Mouse (Mus musculus) midbrain, embryonic 13.5 days (tissue): ENCODE data around the gene C7. TPM values are rescaled to one million over a fixed set of nuclear protein-coding genes. Genes with fewer than 3 reads are reported as not detected.
"Not testable (repeated sequence)": the region's sequence is repeated elsewhere in the genome, so short reads cannot be mapped to it uniquely, and the experiment has no call there.

ENCODE experiments used
- ATAC-seq: fragments of 200-750 bp; cut with Nextera tagmentation; 2 replicates; pipeline ENCODE4 v1.8.0; 2017; ENCODE audit warnings: mild to moderate bottlenecking, moderate TSS enrichment, moderate library complexity
- H3K27ac ChIP-seq: fragments of 300-500 bp; sonication (generic); 2 replicates; pipeline ENCODE4 v1.5.1; 2015; ENCODE audit warnings: inconsistent platforms, mild to moderate bottlenecking, moderate library complexity
- H3K27me3 ChIP-seq: fragments of 300-500 bp; sonication (generic); 2 replicates; pipeline ENCODE4 v1.6.1; 2015; ENCODE audit warnings: mild to moderate bottlenecking, inconsistent platforms
- H3K36me3 ChIP-seq: fragments of 300-500 bp; sonication (generic); 2 replicates; pipeline ENCODE4 v1.6.1; 2015; ENCODE audit warnings: mild to moderate bottlenecking, inconsistent platforms
- H3K4me1 ChIP-seq: fragments of 300-500 bp; sonication (generic); replicated peaks from 2 replicates; pipeline ENCODE4 v1.6.1; 2015; ENCODE audit warnings: inconsistent platforms
- H3K4me2 ChIP-seq: fragments of 300-500 bp; sonication (generic); replicated peaks from 2 replicates; pipeline ENCODE4 v1.6.1; 2015; ENCODE audit warnings: moderate library complexity, mild to moderate bottlenecking, inconsistent platforms
- H3K4me3 ChIP-seq: fragments of 300-500 bp; sonication (generic); replicated peaks from 2 replicates; pipeline ENCODE4 v1.5.1; 2015; ENCODE audit warnings: mild to moderate bottlenecking, inconsistent platforms
- H3K9ac ChIP-seq: fragments of 300-500 bp; sonication (generic); replicated peaks from 2 replicates; pipeline ENCODE4 v1.6.1; 2015; ENCODE audit warnings: mild to moderate bottlenecking, inconsistent platforms
- H3K9me3 ChIP-seq: fragments of 300-500 bp; sonication (generic); 2 replicates; pipeline ENCODE4 v1.6.1; 2016; ENCODE audit warnings: mild to moderate bottlenecking, inconsistent platforms
- WGBS: fragments of 180-500 bp; shearing (Covaris S2); methylation state at CpG from one replicate; pipeline ENCODE4 v1.1.7; 2015; 5-methylcytosine and 5-hydroxymethylcytosine counted together
- polyA plus RNA-seq: library from polyadenylated mRNA; unstranded; fragments of >200 nt; fragmentation: Nextera tagmentation; extraction: Ambion mirVana; gene quantifications from 2 replicates; pipeline ENCODE4 v1.2.1, GENCODE M21; 2015

The C7 gene
- polyA plus RNA-seq, 1 experiment from 2014 or later = not detected

- Histone ChIP-seq H3K4me2 (no peak overlapping the region), H3K27ac (no peak overlapping the region), H3K9me3 (no peaks in the 10 kb centered on the region), H3K36me3 (no peaks in the 10 kb centered on the region), H3K27me3 (no peaks in the 10 kb centered on the region), H3K9ac (no peak overlapping the region), H3K4me3 (no peak overlapping the region), H3K4me1 (no peaks in the 10 kb centered on the region)
- WGBS = 19% methylated on average over 2 of the region's 2 CpGs
- no peak for ATAC-seq
Observed at GRCm38 (mm10) chr15:5086162-5086561, 22.6 kb upstream of the C7 start.

- no peak for ATAC-seq
- H3K4me2 ChIP-seq = no peak overlapping the region
- no peak overlapping the region for H3K4me3 ChIP-seq
- no peak overlapping the region for H3K27ac ChIP-seq
- 80% methylated on average over 1 of the region's 1 CpGs for WGBS
- no peaks in the 10 kb centered on the region for H3K36me3 ChIP-seq
- H3K4me1 ChIP-seq = no peaks in the 10 kb centered on the region
- no peaks in the 10 kb centered on the region for H3K27me3 ChIP-seq
- H3K9me3 ChIP-seq = no peaks in the 10 kb centered on the region
- H3K9ac ChIP-seq = no peak overlapping the region
Observed at GRCm38 (mm10) chr15:5081235-5081634, 17.7 kb upstream of the C7 start.

- peak; percentile 73; the same call in 1 of the 2 replicates for ATAC-seq
- Histone ChIP-seq H3K9me3 (no peaks in the 10 kb centered on the region), H3K4me1 (no peaks in the 10 kb centered on the region), H3K9ac (no peak overlapping the region), H3K36me3 (no peaks in the 10 kb centered on the region), H3K27ac (no peak overlapping the region), H3K27me3 (no peaks in the 10 kb centered on the region), H3K4me3 (no peak overlapping the region), H3K4me2 (no peak overlapping the region)
- 62% methylated on average over 15 of the region's 15 CpGs for WGBS
Observed at GRCm38 (mm10) chr15:5068801-5069518, 5.4 kb upstream of the C7 start.

GRCm38 (mm10) chr15:5045560-5046284 lies 17.8 kb downstream of the C7 start:
- no peak overlapping the region for H3K4me2 ChIP-seq
- no peaks in the 10 kb centered on the region for H3K9me3 ChIP-seq
- 52% methylated on average over 11 of the region's 11 CpGs for WGBS
- H3K9ac ChIP-seq = no peak overlapping the region
- H3K4me3 ChIP-seq = no peak overlapping the region
- no peaks in the 10 kb centered on the region for H3K27me3 ChIP-seq
- H3K4me1 ChIP-seq = 0 out of 2 replicates have a peak, but pooled peaks cover 2% of the 10 kb centered on the region
- H3K27ac ChIP-seq = no peak overlapping the region
- peak; percentile 85 for ATAC-seq
- H3K36me3 ChIP-seq = no peaks in the 10 kb centered on the region

GRCm38 (mm10) chr15:5029256-5029655 lies 34.3 kb downstream of the C7 start:
- WGBS = 80% methylated on average over 4 of the region's 4 CpGs
- Histone ChIP-seq H3K4me1 (no peaks in the 10 kb centered on the region), H3K4me3 (no peak overlapping the region), H3K9ac (no peak overlapping the region), H3K9me3 (0 out of 2 replicates have a peak, but pooled peaks cover 4% of the 10 kb centered on the region), H3K4me2 (no peak overlapping the region), H3K36me3 (no peaks in the 10 kb centered on the region), H3K27me3 (no peaks in the 10 kb centered on the region), H3K27ac (no peak overlapping the region)
- no peak for ATAC-seq

GRCm38 (mm10) chr15:5023479-5024265 lies 39.9 kb downstream of the C7 start:
- ATAC-seq = not testable (repeated sequence)
- 90% methylated on average over 14 of the region's 14 CpGs for WGBS

GRCm38 (mm10) chr15:5009644-5010107 lies 53.9 kb downstream of the C7 start:
- H3K27me3 ChIP-seq = no peaks in the 10 kb centered on the region
- no peak for ATAC-seq
- no peak overlapping the region for H3K27ac ChIP-seq
- no peak overlapping the region for H3K4me3 ChIP-seq
- WGBS = 86% methylated on average over 11 of the region's 11 CpGs
- no peaks in the 10 kb centered on the region for H3K36me3 ChIP-seq
- H3K4me1 ChIP-seq = no peaks in the 10 kb centered on the region
- H3K4me2 ChIP-seq = no peak overlapping the region
- H3K9me3 ChIP-seq = no peaks in the 10 kb centered on the region
- no peak overlapping the region for H3K9ac ChIP-seq

More at GRCm38 (mm10) chr15:5023479-5024265, 39.9 kb downstream of the C7 start:
- H3K36me3 ChIP-seq, H3K4me2 ChIP-seq, H3K4me1 ChIP-seq, H3K9me3 ChIP-seq, H3K4me3 ChIP-seq, H3K27ac ChIP-seq, H3K9ac ChIP-seq, H3K27me3 ChIP-seq: not testable (repeated sequence)

- no peak overlapping the region for H3K27ac ChIP-seq
- ATAC-seq = no peak
Observed at GRCm38 (mm10) chr15:5003503-5004196, 59.9 kb downstream of the C7 start.

GRCm38 (mm10) chr15:5002903-5003302 lies 60.6 kb downstream of the C7 start:
- no peaks in the 10 kb centered on the region for H3K27me3 ChIP-seq
- H3K4me1 ChIP-seq = peaks cover 3% of the 10 kb centered on the region; the same call in 1 of the 2 replicates
- H3K9ac ChIP-seq = no peak overlapping the region
- no peaks in the 10 kb centered on the region for H3K9me3 ChIP-seq
- H3K36me3 ChIP-seq = no peaks in the 10 kb centered on the region
- ATAC-seq = no peak
- H3K4me3 ChIP-seq = no peak overlapping the region
- 31% methylated on average over 2 of the region's 2 CpGs for whole genome bisulfite sequencing
- H3K27ac ChIP-seq = no peak overlapping the region
- no peak overlapping the region for H3K4me2 ChIP-seq

More at GRCm38 (mm10) chr15:5003503-5004196, 59.9 kb downstream of the C7 start:
- Histone ChIP-seq H3K4me2 (no peak overlapping the region), H3K9me3 (no peaks in the 10 kb centered on the region), H3K36me3 (no peaks in the 10 kb centered on the region), H3K27me3 (no peaks in the 10 kb centered on the region), H3K4me3 (no peak overlapping the region), H3K9ac (no peak overlapping the region), H3K4me1 (peaks cover 3% of the 10 kb centered on the region; the same call in 1 of the 2 replicates)
- WGBS = 85% methylated on average over 6 of the region's 6 CpGs

- no peaks in the 10 kb centered on the region for H3K36me3 ChIP-seq
- no peak overlapping the region for H3K27ac ChIP-seq
- no peak overlapping the region for H3K9ac ChIP-seq
- 95% methylated on average over 1 of the region's 1 CpGs for WGBS
- no peak overlapping the region for H3K4me3 ChIP-seq
- no peak overlapping the region for H3K4me2 ChIP-seq
- ATAC-seq = no peak
- H3K4me1 ChIP-seq = no peaks in the 10 kb centered on the region
- no peaks in the 10 kb centered on the region for H3K27me3 ChIP-seq
- no peaks in the 10 kb centered on the region for H3K9me3 ChIP-seq
Observed at GRCm38 (mm10) chr15:4973355-4973754, 90.2 kb downstream of the C7 start.
